Mouse (Mus musculus) gastrocnemius, postnatal 25 days (tissue): ENCODE measurements around the gene Lamb3. TPM values are rescaled to one million over a fixed set of nuclear protein-coding genes. Genes with fewer than 3 reads are reported as not detected.

Experiments
- DNase-seq: peaks from one replicate; pipeline ENCODE4 v3.0.0; 2022
- total RNA-seq, 2 experiments: library from RNA; stranded (reverse); gene quantifications; 1 replicate in 1 of 2; 2 replicates in 1 of 2; pipeline ENCODE4 v1.2.3; 2021

The Lamb3 gene
- total RNA-seq, 2 experiments from 2014 or later, result 2.0 to 2.7 TPM

DNA sequence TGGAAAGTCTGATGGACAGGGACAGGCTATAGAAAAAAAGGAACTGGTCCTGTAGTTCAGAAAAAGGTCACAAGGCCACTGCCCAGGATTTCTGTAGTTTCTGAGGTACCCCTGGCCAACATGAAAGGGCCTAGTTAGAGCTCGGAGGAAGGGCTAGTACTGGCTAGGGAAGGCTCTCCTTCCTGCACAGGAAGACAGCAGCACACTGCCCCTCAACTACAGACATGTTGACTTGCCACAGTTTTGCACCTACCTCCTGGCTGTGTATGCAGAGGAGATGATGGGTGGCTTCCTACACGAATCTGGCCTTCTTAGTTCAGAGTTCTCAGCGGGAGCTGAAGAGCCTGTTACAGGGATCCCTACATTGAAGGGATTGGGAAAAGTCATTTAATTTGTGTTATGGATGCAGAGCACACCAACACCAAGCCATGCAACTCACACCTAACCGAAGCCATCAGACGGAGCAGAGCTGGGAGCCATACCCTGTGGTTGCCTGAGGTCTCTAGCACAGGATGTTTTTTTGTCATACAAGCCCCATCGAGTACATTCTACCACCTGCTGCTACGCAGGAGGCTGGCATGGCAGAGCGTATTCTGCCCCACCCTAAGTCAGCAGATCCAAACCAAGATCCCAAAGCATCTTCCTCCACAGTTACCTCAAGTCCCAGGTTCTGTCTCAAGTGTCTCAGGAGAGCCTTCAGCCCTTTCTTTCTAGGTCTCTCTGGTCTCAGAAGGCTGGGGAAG, 6.7 kb upstream of the Lamb3 start:
- DNase-seq, result no peak

DNA sequence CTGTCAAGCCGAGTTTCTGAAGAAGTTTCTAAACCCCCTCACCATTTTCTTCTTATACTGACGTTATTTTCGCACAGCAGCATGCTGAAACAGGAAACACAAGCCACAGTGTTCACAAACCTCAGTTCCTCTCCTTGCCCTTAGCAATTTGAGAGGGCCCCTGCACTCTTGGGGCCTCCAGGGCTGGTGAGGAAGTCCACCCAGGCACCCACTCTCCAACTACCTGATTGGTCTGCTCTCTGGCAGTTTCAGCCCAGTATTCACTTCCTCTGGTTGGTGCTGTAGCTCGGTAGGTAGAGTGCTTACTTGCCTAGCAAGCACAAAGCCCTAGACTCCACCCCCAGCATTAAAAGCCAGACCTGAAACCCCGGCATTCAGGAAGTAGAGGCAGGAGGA, 6.1 kb upstream of the Lamb3 start, which contains the start of gene Traf3ip3:
TSS of gene Traf3ip3 (minus strand) at position 321 of the 396 bp plus-strand sequence.
- DNase-seq, result peak; percentile 36

DNA sequence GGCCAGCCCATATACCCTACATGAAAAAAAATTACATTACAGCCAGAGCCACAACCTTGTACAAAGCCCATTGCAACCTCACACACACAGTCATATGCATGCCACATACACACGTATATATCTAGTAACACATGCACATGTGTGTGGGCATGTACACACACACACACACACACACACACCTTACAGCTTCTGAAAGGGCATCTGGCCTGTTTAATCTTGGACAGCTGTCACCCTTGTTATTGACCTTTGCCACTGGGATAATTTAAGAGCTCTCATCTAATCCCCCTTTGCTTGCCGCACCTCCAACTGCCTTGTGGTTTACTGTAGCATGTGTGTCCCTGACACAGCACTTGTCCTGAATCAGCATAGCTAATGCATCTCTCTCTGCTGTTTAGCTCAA, 3.7 kb upstream of the Lamb3 start:
- no peak for DNase-seq

DNA sequence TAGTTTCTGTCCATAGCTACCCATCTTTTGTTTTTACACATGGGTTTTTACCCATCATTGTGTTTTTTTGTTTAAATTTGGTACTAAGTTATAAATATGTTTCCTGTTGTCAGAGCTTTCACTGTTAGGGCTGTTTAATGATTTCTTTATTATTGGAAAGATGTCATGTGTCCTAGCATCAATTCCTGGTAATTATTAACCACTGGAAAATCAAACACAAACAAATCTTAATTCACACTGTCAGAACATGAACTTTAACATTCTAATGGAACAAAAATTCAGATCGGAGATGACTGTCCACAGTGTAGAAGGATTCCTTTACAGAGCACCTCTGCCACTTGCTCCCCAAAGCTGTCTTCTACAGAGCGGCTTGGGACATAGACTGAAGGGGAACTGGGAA, 2.1 kb upstream of the Lamb3 start:
- no peak for DNase-seq

DNA sequence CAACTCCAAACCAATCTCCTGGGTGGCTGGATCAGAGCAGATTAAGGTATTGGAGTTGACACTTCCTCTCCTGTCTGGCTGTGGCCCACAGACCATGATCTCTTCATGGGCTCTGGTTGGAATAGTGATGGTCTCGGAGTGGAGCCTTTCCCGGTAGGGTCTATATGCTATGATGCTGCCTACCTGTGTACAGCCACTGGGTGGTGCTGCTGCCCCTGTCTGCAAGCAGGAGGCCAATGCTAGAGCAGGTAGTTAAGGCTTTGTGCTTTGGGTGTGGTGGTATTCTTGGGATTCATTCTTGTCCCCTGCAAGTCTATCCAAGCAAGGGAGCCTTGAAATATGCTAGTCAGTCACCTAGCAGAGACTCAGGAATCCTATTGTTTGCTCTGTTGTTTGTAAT, 679 bp downstream of the Lamb3 start:
- no peak for DNase-seq

DNA sequence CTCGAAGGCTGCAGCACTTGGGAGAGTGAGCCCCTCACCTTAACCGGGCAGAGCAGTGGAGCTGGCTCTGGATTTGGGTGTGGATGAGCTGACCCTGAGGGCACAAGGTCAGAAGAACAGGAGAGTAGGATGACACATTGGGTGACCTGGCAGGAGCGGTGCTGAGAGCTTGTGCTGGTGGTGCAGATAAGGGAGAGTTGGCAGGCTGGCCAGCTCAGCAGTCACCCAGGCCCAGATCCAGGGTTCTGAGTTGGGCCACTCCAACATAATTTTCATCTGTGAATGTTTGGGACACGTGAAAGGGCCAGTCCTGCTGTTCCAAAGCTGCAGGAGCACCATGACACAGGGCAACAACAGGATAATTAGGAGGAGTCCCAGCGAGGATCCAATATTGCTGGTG, 3.9 kb downstream of the Lamb3 start:
- no peak for DNase-seq

DNA sequence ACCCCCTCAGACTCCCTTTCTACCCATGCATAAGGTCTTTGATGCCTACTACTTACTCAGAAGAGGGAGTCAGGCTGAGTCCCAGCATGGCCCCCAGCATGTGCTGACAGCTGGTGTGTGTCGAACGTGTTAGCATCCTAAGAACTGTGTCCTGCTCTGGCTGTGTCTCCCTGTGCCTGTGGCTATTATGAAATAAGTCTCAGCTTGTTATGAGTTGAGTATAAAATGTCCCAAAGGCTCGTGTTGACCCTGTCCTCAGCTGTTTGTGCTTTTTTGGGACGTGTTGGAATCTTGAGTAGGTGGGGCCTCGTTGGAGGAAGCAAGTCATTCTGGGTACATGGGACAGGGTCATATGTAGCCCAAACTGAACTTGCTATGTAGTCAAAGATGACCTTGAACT, 6.6 kb downstream of the Lamb3 start:
- DNase-seq, result no peak

DNA sequence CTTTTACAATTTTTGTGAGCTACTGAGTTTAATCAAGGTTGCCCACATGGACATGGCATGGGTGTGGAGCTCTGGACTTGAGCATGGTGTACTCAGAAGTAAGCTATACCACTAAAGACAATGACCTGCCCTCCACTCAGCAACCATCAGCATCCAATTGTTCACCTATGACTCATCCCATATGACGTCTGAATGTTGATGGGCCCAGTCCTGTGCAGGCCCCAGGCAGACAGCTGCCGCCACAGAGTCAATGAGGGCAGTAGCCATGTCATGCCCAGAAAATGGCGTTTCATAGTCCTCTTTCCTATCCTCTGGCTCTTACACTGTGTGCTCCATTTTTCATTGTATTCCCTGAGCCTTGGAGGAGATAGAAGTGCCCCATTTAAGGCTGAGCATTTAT, 8.5 kb downstream of the Lamb3 start:
- DNase-seq, result no peak

DNA sequence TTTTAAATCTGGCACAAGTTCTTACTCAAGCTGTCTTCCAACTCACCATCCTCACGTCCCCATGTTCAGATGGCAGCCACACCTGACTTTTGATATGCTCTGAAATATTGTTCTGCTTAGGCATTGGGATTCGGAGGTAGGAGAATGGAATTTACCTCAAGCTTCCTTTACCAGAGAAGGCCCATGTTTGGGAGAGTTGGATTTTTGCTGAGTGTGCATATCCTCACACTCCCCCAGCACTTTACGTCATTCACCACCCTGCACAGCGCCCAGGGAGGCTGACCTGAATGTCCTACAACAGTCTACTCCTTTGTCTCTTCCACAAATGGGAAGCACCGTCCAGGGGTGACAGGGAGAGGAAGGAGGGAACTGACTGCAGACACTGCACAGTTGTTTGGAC, 12.9 kb downstream of the Lamb3 start:
- no peak for DNase-seq

DNA sequence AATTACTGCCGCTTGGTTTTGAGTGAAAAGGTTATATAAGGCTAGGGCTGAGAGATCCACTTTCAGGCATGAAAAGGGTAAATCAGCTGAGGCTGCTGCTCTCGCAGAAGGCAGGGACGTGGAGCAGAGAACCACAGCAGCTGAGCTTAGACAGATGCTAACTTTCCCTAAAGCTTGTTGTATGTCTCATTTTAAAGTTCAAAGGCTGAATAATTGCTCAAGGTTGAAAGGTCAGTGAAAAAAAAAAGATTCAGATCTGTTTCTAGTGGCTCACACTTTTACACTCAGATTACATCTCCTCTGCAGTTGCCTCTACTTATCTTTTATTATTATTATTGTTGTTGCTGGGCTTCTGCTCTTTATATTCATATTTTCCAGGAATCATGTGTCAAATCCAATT, 18.0 kb downstream of the Lamb3 start:
- DNase-seq, result no peak

DNA sequence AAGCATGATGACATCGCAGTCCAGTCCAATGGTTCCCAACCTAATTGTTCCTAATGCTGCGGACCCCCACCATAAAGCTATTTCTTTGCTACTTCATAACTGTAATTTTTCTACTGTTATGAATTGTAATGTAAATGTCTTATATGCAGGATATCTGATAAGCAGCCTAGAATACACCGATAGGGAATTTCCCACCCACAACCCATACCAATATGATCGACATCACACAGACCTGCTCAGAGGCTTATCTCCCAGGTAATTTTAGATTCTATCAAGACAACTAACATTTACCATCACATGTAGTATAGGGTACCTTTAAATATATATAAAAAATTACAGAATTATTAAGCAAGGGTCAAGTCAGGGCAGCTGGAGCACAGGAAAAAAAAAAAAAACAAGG, 18.6 kb downstream of the Lamb3 start:
- no peak for DNase-seq

DNA sequence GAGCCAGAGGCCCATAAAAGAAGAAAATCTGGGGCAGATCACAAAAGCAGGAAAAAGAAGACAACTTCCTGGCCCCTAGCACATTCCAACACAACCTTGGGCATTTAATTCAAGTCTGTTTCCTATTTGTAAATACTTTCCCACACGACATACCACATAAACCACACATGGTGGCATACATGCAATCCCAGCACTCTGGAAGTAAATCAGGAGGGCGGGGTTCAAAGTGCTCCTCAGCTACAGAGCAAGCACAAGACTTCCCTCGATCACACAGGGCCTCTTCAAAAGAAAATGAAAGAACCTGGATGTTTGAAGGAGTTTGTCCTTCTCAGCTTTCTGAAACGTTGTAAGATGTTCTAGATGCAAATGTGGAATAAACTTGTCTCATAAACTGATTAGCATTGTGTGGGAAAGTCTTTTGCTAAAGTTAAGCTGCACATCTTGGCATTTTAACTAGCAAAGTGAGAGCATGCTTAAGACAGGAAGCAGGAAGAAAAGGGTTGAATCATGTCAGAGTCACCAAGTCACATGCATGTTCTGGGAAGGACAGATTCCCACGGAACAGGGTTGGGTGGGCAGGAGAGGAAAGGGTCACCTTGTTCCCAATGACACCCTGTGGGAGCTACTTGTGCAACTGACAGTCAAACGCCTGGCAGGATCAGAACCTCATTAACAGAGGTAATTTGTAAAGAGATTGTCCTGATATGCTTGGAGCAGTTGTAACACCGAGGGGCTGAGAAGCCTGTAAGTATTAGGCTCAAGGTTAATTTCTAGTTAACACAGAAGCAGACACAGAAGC, 19.4 kb downstream of the Lamb3 start:
- no peak for DNase-seq

DNA sequence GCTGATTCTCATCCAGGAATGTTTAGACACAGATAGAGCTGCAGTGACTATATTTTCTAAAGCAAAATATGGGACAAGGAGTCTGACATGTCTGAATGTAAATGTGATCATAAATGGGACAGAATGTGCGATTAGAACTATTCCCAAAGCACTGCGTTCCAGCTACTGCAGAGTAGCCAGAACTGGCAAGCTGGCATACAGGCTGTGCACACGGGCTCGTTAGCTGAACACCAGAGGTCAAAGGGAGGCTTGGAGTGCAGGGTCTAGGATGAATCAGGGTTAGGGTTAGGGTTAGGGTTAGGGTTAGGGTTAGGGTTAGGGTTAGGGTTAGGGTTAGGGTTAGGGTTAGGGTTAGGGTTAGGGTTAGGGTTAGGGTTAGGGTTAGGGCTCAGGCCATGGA, 20.0 kb downstream of the Lamb3 start:
- no peak for DNase-seq

DNA sequence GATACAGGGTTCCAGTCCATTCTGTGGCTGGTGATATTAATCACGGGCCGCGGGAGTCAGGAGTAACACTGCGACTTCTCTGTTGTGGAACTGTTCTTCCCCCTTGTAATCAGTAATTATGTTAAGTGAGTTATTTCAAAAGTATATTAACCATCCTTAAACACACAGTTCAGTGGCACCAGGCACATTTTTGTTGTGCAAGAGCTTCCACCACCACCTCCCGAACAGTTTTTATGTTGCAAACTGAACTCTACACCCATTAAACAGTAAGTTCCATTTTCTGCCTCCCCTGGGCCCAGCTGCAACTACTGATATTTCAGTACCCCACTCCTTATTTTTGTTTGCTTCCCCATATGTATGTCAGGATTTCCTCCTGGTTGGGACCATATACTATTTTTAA, 22.1 kb downstream of the Lamb3 start:
- DNase-seq, result no peak

DNA sequence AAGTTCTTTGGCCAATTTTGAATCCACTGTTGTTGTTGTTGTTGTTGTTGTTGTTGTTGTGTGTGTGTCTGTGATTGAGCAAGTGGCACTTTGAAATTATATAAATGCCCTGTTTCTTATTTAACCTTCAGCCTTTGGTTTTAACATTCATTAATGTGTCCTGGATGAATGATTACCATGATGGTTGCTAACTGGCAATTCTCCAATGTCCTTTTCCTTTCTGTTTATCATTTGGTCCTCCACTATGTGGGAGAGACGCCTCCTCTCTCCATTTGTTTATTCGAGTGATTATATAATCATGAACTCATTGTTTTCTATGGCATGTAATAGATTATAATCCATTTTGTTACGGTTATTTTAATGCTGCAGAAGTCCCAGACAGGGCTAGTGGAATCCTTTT, 23.0 kb downstream of the Lamb3 start:
- DNase-seq, result no peak

DNA sequence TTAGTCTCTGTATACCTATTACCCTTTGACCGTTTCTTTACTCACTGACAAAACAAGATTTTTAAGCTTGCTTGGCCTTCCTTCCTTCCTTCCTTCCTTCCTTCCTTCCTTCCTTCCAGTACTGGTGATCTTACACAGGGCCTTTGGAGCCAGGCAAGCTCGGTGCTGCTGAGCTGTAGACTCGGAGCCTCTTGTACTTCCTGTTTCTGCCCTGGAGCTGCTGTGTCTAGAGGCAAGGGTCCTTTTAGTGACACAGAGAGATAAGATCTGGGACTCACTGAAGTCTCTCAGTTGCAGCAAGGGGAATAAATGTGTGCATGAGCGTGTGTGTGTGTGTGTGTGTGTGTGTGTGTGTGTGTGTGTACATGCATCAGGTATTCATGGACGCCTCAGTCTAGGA, 23.4 kb downstream of the Lamb3 start:
- DNase-seq, result no peak

DNA sequence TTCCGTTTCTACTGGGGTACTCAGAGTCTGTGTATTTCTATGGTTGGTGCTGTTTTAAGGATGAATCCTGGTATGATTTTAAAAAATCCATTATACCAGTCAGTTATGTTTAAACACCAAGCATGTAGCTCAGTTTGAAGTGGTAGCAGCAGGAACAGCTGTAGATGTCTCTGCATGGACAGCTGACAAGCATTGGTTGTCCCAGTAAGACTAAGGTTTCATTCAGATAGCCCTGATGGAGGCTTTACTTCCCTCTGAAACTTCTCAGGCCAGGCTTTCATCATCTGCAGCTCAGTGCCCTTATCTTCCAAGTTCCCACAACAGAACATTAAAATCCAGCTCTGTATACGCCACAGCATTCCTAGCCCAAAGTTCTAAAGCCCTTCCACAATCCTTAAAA, 25.2 kb downstream of the Lamb3 start:
- DNase-seq, result no peak

DNA sequence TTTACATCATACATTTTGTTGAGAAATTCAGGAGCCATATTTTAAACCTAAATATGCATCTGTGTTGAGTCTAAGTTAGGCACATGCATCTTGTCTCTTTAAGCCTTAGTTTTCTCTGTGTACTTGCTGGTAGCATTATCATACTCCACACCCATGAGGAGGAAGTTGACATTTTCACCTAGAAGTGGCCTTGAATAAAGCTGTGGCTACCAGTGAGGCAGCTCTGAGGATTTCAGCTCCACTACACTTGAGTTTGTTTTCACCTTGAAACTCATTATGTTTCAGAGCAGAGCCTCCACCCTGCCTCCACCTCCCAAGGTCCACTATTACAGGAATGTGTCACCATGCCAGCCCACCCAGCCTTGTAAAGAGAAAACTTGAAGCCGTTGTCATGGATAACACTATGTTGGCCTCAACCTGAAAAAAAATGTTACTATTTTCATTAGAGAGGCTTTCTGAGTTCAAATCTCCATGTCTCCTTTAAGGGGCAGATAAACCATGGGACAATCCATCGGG, 26.7 kb downstream of the Lamb3 start:
- no peak for DNase-seq

DNA sequence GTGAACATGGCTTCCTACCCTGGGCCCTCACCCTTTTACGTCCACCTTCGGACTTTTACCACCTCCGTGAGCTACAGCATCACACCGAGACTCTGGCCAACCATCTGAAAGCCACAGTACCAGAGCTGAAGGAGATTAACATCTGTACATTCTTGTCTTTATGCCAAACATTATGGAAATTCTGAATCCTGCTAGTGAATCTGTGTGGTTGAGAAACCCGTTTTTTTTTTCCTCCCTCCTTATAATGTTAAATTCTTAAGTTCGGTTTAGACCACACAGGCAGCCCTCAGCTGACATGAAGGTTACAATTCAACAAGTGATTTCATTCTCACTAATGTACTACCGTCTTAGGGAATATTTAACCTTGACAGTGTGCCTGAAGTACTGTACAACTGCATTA, 27.4 kb downstream of the Lamb3 start:
- no peak for DNase-seq

DNA sequence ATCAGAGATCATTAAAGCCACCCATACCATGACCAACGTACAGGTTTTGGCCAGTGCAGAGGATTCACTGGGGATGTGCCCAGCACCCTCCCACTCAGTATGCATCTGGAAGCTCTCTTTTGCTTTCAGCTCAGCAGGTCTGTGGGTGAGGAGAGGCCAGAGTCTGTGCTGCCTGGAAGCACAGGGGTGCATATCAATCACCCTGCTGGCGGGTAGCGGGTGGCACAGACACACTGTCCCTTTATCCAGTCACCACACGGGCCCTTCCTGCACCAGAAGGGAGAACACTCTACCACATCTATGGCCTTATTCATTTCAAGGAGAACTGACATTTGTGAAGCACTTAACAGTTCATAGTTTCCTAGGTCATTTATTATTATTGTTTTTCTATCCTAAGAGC, 30.9 kb downstream of the Lamb3 start:
- DNase-seq, result no peak

DNA sequence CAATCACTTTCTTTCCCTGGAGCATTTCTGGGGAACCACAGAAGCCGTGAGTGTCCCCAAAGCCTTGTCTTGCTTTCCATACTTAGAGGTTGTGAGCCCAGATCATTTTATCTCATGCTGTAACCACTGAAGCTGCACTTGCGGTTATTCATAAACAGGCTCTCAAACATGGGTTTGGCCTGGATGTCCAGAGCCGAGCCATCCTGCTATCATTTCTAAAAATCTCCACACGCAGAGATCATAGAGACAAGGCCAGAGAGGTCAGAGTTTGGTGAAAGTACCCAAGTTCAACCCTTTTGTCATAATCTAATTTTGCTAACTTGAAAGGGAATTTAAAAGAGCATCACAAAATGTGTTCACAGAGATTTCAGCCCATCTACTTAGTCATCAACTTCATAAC, 33.9 kb downstream of the Lamb3 start:
- no peak for DNase-seq

DNA sequence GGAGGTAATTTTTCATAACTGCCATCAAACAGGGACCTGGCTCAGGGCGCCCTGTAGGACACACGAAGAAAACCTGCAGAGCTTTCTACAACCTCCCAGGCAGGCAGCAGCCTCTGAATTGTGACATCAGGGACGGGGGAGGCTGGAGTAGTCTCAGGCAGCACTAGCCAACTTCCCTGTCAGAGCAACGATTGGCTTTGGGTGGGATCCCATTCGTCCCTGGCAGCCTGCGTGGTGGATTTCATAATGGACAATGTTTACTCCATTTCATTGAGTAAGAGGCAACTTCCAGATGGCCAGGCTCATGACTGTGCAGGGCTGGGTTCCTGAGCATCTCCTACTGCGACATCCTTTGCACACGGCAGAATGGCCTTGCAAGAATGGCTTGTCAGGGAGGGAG, 34.7 kb downstream of the Lamb3 start:
- peak; percentile 88 for DNase-seq

DNA sequence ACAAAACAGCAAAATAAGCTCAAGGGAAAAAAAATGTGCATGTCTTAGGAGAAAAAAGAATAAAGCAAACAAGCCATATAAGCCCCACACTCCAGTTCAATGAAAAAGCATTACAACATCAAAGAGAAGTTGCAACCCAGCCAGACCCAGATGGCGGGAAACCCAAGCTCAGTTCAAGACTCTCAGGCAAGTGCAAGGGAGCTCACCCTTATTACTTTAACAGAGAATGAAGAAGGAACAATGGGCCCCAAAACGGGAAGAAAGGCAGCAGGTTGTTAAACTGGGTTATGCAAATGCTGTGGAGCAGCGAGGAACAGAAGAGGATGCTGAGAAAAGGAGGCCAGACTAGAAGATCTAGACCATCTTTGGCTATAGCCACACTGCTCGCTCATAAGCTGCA, 35.4 kb downstream of the Lamb3 start:
- peak; percentile 19 for DNase-seq
